Mouse (Mus musculus): ENCODE measurements around the gene Usp6nl. TPM values are rescaled to one million over a fixed set of nuclear protein-coding genes. Genes with fewer than 3 reads are reported as not detected.

Usp6nl gene
- total and polyA plus RNA-seq, 2 experiments from 2014 or later, result 3.4 to 8.9 TPM

DNA sequence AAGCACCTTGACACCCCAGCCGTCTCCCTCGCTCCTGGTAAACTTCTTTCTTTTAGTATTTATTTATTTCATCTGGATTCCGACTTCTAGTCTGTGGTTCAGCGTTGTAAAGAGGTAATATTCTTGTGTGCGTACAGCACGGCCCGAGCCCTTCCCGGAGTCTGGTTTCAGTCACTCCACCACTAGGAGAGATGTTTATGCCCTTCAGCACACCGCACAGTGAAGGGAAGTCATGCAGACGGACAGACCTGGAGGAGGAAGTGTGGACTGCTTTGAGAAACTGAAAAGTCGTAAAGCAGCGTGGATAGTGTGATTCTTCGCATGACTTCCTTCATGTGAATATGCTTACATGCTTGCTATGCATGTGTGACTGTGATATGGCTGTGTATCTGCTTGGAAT, 40.7 kb downstream of the Usp6nl start:
- WGBS, result 38% methylated on average over 13 of the region's 13 CpGs
- no peak for DNase-seq (ENCODE audit: low spot score)
- Histone ChIP-seq H3K27me3 (ENCODE audit: control insufficient read depth, insufficient read depth, low read length) (no peaks in the 10 kb centered on the region), H3K4me1 (ENCODE audit: control insufficient read depth, insufficient read depth) (0 out of 2 replicates have a peak, but pooled peaks cover 2% of the 10 kb centered on the region), H3K4me3 (ENCODE audit: low read depth, low read length) (no peak overlapping the region), H3K36me3 (replicated peaks; ENCODE audit: control insufficient read depth, insufficient read depth, low read length) (no peaks in the 10 kb centered on the region), H3K4me2 (ENCODE audit: low read depth, low read length) (peak overlapping the region; percentile 28; the same call in 1 of the 2 replicates), H3K9me3 (replicated peaks; ENCODE audit: control insufficient read depth, low read length) (no peaks in the 10 kb centered on the region), H3K27ac (ENCODE audit: low read depth) (no peak overlapping the region), H3K9ac (replicated peaks; ENCODE audit: low read depth, low read length) (no peak overlapping the region)
- no peak for ATAC-seq (ENCODE audit: insufficient read depth, low read depth)
- TF ChIP-seq CTCF (IDR thresholded peaks at IDR 0.05; ENCODE audit: low read depth) (no peak), EP300 (IDR thresholded peaks at IDR 0.05; ENCODE audit: low read depth) (no peak)

DNA sequence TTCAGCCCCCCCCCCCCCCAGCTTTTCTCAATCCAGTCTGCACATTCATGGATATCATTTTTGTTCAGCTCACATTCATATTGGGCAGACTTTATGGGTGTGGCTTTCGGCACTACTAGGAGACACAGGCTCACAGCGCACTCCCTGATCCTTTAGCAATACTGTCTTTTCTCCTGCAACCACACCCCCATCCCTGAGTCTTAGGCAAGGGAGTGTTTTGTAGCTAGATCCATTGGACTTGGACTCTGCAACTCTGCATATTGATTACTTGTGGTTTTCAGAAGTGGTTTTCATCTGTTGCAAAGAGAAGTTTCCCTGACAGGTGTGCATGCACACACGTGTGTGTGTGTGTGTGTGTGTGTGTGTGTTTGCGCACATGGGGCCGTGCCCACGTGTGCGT, 41.5 kb downstream of the Usp6nl start:
- H3K4me2 ChIP-seq (ENCODE audit: low read depth, low read length), result no peak overlapping the region
- no peaks in the 10 kb centered on the region for H3K9me3 ChIP-seq (replicated peaks; ENCODE audit: control insufficient read depth, low read length)
- no peak overlapping the region for H3K27ac ChIP-seq (ENCODE audit: low read depth)
- H3K36me3 ChIP-seq (replicated peaks; ENCODE audit: control insufficient read depth, insufficient read depth, low read length), result no peaks in the 10 kb centered on the region
- ATAC-seq (ENCODE audit: insufficient read depth, low read depth) (no peak), DNase-seq (ENCODE audit: low spot score) (no peak)
- no peaks in the 10 kb centered on the region for H3K27me3 ChIP-seq (ENCODE audit: control insufficient read depth, insufficient read depth, low read length)
- no peak overlapping the region for H3K4me3 ChIP-seq (ENCODE audit: low read depth, low read length)
- no peak overlapping the region for H3K9ac ChIP-seq (replicated peaks; ENCODE audit: low read depth, low read length)
- 0 out of 2 replicates have a peak, but pooled peaks cover 2% of the 10 kb centered on the region for H3K4me1 ChIP-seq (ENCODE audit: control insufficient read depth, insufficient read depth)
- TF ChIP-seq EP300 (IDR thresholded peaks at IDR 0.05; ENCODE audit: low read depth), result no peak
- no peak for TF ChIP-seq CTCF (IDR thresholded peaks at IDR 0.05; ENCODE audit: low read depth)
- 89% methylated on average over 7 of the region's 7 CpGs for WGBS

DNA sequence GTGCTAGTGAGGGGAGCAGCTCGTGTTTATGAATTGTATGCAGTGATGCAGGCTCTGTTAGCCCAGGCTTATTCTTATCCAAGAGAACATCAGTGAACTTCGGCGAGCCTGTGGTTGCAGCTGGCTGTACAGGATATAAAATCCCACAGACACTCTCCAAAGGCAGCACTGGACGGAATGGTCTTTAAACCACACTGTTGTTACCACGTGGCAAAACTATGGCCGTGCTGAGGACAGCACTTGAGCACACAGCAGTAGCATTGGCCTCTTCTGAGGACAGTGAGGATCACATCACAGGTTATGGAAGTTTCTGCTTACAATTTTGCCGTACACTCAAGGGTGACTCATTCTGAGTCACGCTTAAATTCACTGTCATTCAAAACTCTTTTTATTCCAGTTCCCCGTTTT, 44.1 kb downstream of the Usp6nl start:
- H3K27ac ChIP-seq (ENCODE audit: low read depth), result no peak overlapping the region
- no peaks in the 10 kb centered on the region for H3K36me3 ChIP-seq (replicated peaks; ENCODE audit: control insufficient read depth, insufficient read depth, low read length)
- no peaks in the 10 kb centered on the region for H3K9me3 ChIP-seq (replicated peaks; ENCODE audit: control insufficient read depth, low read length)
- WGBS, result 54% methylated on average over 9 of the region's 9 CpGs
- 0 out of 2 replicates have a peak, but pooled peaks cover 2% of the 10 kb centered on the region for H3K4me1 ChIP-seq (ENCODE audit: control insufficient read depth, insufficient read depth)
- no peak for ATAC-seq (ENCODE audit: insufficient read depth, low read depth)
- H3K9ac ChIP-seq (replicated peaks; ENCODE audit: low read depth, low read length), result no peak overlapping the region
- no peaks in the 10 kb centered on the region for H3K27me3 ChIP-seq (ENCODE audit: control insufficient read depth, insufficient read depth, low read length)
- no peak overlapping the region for H3K4me3 ChIP-seq (ENCODE audit: low read depth, low read length)
- no peak for TF ChIP-seq CTCF (IDR thresholded peaks at IDR 0.05; ENCODE audit: low read depth)
- TF ChIP-seq EP300 (IDR thresholded peaks at IDR 0.05; ENCODE audit: low read depth), result no peak
- DNase-seq (ENCODE audit: low spot score), result no peak
- H3K4me2 ChIP-seq (ENCODE audit: low read depth, low read length), result no peak overlapping the region

- Histone ChIP-seq H3K9ac (replicated peaks; ENCODE audit: low read depth, low read length) (no peak overlapping the region), H3K4me3 (ENCODE audit: low read depth, low read length) (no peak overlapping the region), H3K9me3 (replicated peaks; ENCODE audit: control insufficient read depth, low read length) (no peaks in the 10 kb centered on the region), H3K4me2 (ENCODE audit: low read depth, low read length) (no peak overlapping the region), H3K36me3 (replicated peaks; ENCODE audit: control insufficient read depth, insufficient read depth, low read length) (no peaks in the 10 kb centered on the region), H3K4me1 (ENCODE audit: control insufficient read depth, insufficient read depth) (0 out of 2 replicates have a peak, but pooled peaks cover 2% of the 10 kb centered on the region), H3K27me3 (ENCODE audit: control insufficient read depth, insufficient read depth, low read length) (no peaks in the 10 kb centered on the region), H3K27ac (ENCODE audit: low read depth) (no peak overlapping the region)
- no peak for ATAC-seq (ENCODE audit: insufficient read depth, low read depth)
- TF ChIP-seq CTCF (IDR thresholded peaks at IDR 0.05; ENCODE audit: low read depth) (no peak), EP300 (IDR thresholded peaks at IDR 0.05; ENCODE audit: low read depth) (no peak)
- no peak for DNase-seq (ENCODE audit: low spot score)
- 67% methylated on average over 6 of the region's 6 CpGs for WGBS
These were observed 44.5 kb downstream of the Usp6nl start for GRCm38 (mm10) chr2:6366973-6367372.

- H3K9ac ChIP-seq (replicated peaks; ENCODE audit: low read depth, low read length), result no peak overlapping the region
- H3K4me3 ChIP-seq (ENCODE audit: low read depth, low read length), result no peak overlapping the region
- H3K36me3 ChIP-seq (replicated peaks; ENCODE audit: control insufficient read depth, insufficient read depth, low read length), result no peaks in the 10 kb centered on the region
- H3K4me1 ChIP-seq (ENCODE audit: control insufficient read depth, insufficient read depth), result 0 out of 2 replicates have a peak, but pooled peaks cover 2% of the 10 kb centered on the region
- no peaks in the 10 kb centered on the region for H3K9me3 ChIP-seq (replicated peaks; ENCODE audit: control insufficient read depth, low read length)
- no peak overlapping the region for H3K4me2 ChIP-seq (ENCODE audit: low read depth, low read length)
- DNase-seq (ENCODE audit: low spot score) (no peak), ATAC-seq (ENCODE audit: insufficient read depth, low read depth) (no peak)
- H3K27ac ChIP-seq (ENCODE audit: low read depth), result no peak overlapping the region
- TF ChIP-seq CTCF (IDR thresholded peaks at IDR 0.05; ENCODE audit: low read depth) (no peak), EP300 (IDR thresholded peaks at IDR 0.05; ENCODE audit: low read depth) (no peak)
- WGBS, result 72% methylated on average over 6 of the region's 6 CpGs
- H3K27me3 ChIP-seq (ENCODE audit: control insufficient read depth, insufficient read depth, low read length), result no peaks in the 10 kb centered on the region
These were observed 45.0 kb downstream of the Usp6nl start for GRCm38 (mm10) chr2:6367497-6367896.

DNA sequence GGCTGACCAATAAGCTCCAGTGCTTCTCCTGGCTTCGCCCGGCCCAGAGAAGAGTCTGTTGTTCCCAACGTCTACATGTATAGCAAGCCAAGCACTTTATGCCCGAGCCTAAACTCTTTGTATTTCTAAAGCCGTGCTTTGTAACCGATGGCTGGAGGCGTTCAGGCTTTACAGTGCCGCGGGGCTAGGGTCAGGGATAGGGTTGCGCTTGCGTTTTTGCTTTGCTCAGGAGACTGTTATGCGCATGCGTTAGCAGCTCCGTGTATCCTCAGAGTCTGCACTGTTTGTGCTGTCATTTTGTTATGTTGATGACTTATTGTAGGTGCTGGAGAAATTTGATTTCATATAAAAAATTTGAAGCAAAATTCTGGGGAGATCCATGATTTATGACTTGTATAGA, 51.7 kb downstream of the Usp6nl start:
- peaks cover 12% of the 10 kb centered on the region for H3K4me1 ChIP-seq (ENCODE audit: control insufficient read depth, insufficient read depth)
- no peaks in the 10 kb centered on the region for H3K27me3 ChIP-seq (ENCODE audit: control insufficient read depth, insufficient read depth, low read length)
- H3K9ac ChIP-seq (replicated peaks; ENCODE audit: low read depth, low read length), result no peak overlapping the region
- ATAC-seq (ENCODE audit: insufficient read depth, low read depth) (no peak), DNase-seq (ENCODE audit: low spot score) (no peak)
- H3K4me2 ChIP-seq (ENCODE audit: low read depth, low read length), result no peak overlapping the region
- no peak for TF ChIP-seq CTCF (IDR thresholded peaks at IDR 0.05; ENCODE audit: low read depth)
- no peak for TF ChIP-seq EP300 (IDR thresholded peaks at IDR 0.05; ENCODE audit: low read depth)
- H3K4me3 ChIP-seq (ENCODE audit: low read depth, low read length), result no peak overlapping the region
- H3K36me3 ChIP-seq (replicated peaks; ENCODE audit: control insufficient read depth, insufficient read depth, low read length), result no peaks in the 10 kb centered on the region
- no peak overlapping the region for H3K27ac ChIP-seq (ENCODE audit: low read depth)
- no peaks in the 10 kb centered on the region for H3K9me3 ChIP-seq (replicated peaks; ENCODE audit: control insufficient read depth, low read length)
- WGBS, result 92% methylated on average over 14 of the region's 14 CpGs

All from heart, postnatal 0 days (tissue).